Mouse (Mus musculus) gastrocnemius, postnatal 36 days (tissue): ENCODE results near the gene Exosc10. TPM values are rescaled to one million over a fixed set of nuclear protein-coding genes. Genes with fewer than 3 reads are reported as not detected.

Experiments
- DNase-seq, 2 experiments: peaks; one replicate each; pipeline ENCODE4 v3.0.0; 2022
- intact Hi-C: fragments of 180-260 bp; cut with DNase I; formaldehyde crosslinking; loops from one replicate; pipeline ENCODE4 v1.15.1; 2025
- total RNA-seq, 2 experiments: library from RNA; stranded (reverse); gene quantifications; 2 replicates each; pipeline ENCODE4 v1.2.3; 2021

The Exosc10 gene
- total RNA-seq, 2 experiments from 2014 or later = 16.8 to 21.5 TPM

GRCm38 (mm10) chr4:148603376-148604139, 45.3 kb downstream of the Exosc10 start:
- intact Hi-C loops = no loop called here
- no peak for DNase-seq

DNA sequence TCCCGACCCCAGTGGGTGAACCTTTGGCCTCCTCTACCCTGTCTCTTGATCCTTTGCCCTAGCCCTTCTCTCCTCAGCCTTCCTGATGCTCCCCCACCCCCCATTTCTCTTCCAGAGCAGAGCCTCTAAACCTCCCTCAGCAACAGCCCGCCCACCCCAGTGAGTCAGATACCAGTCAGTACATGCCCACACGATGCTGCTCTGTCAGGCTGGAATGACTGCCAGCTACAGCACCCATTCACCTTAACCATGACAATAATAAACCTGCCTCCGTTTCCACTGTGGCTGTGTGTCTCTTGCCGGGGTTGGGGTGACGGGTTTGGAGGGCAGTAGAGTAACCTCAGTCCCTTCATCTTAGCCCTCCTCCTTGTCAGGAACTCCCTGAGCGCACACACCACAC, 45.9 kb downstream of the Exosc10 start:
- no peak for DNase-seq
- intact Hi-C loops = no loop called here

GRCm38 (mm10) chr4:148604541-148605165, 46.4 kb downstream of the Exosc10 start:
- peak; percentile 42 to 51 for DNase-seq
- intact Hi-C loops = no loop called here

GRCm38 (mm10) chr4:148607758-148608157, 49.5 kb downstream of the Exosc10 start:
- DNase-seq = peak; percentile 61 to 66
- intact Hi-C loops = no loop called here

GRCm38 (mm10) chr4:148609805-148610204, 51.6 kb downstream of the Exosc10 start:
- no peak for DNase-seq
- intact Hi-C loops = no loop called here

- intact Hi-C loops = no loop called here
- DNase-seq = no peak
Measured at GRCm38 (mm10) chr4:148610631-148611364, 52.6 kb downstream of the Exosc10 start.

GRCm38 (mm10) chr4:148612557-148612956, 54.3 kb downstream of the Exosc10 start:
- intact Hi-C loops = no loop called here

GRCm38 (mm10) chr4:148613738-148614137, 55.5 kb downstream of the Exosc10 start:
- intact Hi-C loops = no loop called here
- no peak for DNase-seq

More at GRCm38 (mm10) chr4:148612557-148612956, 54.3 kb downstream of the Exosc10 start:
- no peak for DNase-seq

- intact Hi-C loops = no loop called here
- no peak for DNase-seq
Measured at GRCm38 (mm10) chr4:148619805-148620204, 61.6 kb downstream of the Exosc10 start.

DNA sequence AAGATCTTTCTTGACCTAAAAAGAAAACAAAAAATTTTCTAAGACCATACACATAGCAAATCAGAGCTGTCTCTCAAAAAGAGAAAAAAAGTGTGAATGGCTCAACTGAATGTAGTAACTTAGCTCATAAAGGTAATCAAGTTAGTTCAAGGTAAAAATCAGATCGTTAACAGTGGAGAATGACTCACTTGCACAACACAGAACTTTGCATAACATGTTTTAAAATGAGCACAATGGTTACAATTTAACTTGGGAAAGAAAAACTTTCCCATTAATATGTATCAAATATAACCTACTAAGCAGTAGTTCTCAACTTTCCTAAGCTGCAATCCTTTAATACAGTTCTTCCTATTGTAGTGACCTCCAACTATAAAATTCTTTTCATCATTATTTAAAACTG, 62.5 kb downstream of the Exosc10 start:
- no peak for DNase-seq
- intact Hi-C loops = no loop called here

GRCm38 (mm10) chr4:148622485-148622884, 64.3 kb downstream of the Exosc10 start:
- DNase-seq = no peak

DNA sequence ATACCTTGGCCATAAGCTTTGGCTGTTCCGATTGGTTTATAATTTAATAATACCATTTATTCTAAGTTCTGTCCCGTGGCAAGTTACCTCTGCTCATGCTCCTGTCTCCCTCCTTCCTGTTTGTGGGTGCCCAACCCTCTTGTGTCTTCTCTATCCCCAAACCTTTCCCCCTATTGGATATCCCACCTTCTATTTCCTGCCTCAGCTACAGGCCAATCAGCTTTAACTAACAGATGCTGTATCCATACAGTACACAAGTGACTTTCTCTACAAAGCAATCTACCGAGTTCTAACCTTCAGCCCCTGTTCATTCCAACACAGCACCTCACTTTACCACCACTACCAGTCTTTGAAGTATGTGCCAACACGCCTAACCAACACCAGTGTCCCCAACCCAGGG, 65.4 kb downstream of the Exosc10 start:
- intact Hi-C loops = no loop called here
- DNase-seq = no peak

More at GRCm38 (mm10) chr4:148622485-148622884, 64.3 kb downstream of the Exosc10 start:
- intact Hi-C loops = no loop called here

- DNase-seq = no peak
- intact Hi-C loops = no loop called here
Measured at GRCm38 (mm10) chr4:148625010-148625409, 66.8 kb downstream of the Exosc10 start.

GRCm38 (mm10) chr4:148625756-148626622, 67.8 kb downstream of the Exosc10 start:
- no peak for DNase-seq
- intact Hi-C loops = no loop called here

DNA sequence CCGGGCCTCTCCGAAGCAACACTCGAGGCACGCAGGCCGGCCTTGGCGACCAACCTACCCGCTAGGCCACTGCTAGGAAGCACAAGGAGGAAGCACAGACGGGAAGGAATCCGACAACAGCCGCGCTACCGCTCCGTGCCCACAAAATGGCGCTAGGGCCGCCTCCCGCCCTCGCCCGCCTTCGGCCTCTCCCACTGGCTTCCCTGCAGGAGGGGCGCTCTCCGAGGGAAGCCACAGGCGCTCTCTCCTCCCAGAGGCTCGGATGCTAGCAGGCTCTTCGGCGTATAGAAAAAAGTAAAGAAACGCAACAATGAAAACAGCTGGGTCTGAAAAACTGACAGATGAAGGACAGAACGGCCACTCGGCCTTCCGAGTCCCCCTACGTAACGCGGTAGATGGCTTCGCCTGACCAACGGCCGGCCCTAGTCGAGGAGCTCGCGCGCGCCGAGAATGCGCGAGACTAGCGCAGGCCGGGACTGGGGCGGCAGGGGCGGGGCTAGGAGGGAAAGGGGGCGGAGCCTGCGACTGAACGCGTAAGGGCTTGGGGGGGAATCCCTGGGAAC, 68.5 kb downstream of the Exosc10 start, which contains the start of gene Tardbp:
TSS of gene Tardbp (minus strand) at position 397 of the 563 bp plus-strand sequence.
- intact Hi-C loops = no loop called here
- DNase-seq = peak; percentile 91 to 95

- intact Hi-C loops = no loop called here
- no peak for DNase-seq
Measured at GRCm38 (mm10) chr4:148627246-148627645, 69.0 kb downstream of the Exosc10 start.
